Mouse (Mus musculus): ENCODE data around the gene Dtl.

Gene Dtl

GRCm38 (mm10) chr1:191575458-191576247 lies at the start of gene Dtl, which contains the start of gene Ints7:
Gene Dtl, minus strand, starts transcription at chr1:191575544.
Gene Ints7, plus strand, starts transcription at chr1:191575636.
- peak; percentile 99 to 100 for DNase-seq

DNA sequence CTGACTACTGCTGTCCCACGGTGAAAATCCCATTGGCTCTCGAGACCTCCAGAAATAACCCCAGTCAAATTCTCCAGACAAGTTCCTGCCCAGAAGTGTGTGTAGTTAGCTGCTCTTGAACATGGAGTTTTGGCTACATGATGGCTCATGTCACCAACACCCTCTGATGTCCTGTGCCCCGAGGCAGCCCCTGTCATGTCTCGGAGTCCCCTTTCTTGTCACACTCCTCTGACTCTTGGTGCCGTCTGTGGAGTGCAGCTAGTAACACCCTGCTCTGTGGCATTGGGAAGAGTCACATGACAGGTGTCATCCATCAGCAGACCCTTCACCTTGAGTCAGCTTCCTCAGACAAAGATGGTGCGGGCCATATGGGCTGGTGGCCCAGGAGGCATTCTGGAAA lies 49.7 kb upstream of the Dtl start:
- no peak for DNase-seq

GRCm38 (mm10) chr1:191624492-191624891 lies 49.1 kb upstream of the Dtl start:
- no peak for DNase-seq

- no peak for DNase-seq
These were observed 47.5 kb upstream of the Dtl start for GRCm38 (mm10) chr1:191622801-191623200.

- no peak for DNase-seq
These were observed 45.8 kb upstream of the Dtl start for GRCm38 (mm10) chr1:191621096-191621495.

DNA sequence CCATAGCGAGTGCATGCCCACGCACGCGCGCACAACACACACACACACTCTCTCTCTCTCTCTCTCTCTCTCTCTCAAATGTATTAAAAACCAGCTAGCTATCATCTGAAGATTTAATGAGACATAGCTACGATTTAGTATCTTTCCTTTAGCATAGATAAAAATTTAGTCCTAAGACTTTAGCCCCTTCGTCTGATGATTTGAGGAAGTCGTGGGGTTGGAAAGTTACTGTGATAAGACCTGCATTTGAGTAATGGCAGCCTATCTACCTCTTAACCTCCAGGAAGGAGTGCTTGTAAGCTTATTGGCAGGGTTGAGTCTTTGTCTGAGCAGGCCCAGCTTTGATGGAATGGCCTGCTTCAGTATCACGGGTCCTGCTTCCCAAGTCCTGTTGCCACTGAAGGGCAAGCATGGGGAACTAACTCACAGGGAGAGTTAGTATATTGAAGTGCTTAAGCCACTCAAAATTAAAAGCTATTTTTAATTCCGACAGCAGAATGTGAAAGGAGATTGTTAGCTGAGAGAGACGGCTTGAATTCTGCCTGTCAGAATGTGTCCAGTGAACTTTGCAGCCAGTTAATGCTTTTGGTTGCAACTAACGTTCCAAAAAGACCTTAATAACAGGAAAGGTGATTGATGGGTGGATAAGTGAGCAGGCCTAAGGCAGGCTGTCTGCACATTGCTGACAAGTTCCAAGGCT lies 42.9 kb upstream of the Dtl start:
- no peak for DNase-seq

GRCm38 (mm10) chr1:191617589-191617988 lies 42.2 kb upstream of the Dtl start:
- DNase-seq: no peak

DNA sequence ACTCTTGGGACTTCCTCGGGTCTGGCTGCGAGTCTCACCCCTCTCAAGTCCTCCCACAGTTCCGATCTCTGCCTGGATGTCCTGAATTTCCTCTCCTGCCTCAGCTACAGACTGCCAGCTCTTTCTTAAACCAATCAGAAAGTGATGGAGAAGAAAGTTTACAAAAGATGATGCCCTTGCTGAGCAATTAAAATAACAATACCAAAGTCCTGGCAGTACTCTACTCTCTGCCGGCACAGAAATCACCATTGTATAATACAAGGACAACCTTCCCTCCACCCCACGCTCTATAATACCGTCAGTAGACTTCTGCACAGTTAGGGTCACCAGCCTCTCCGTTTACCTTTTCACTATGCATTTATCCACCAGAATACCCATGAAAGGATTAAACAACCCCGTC lies 40.9 kb upstream of the Dtl start:
- no peak for DNase-seq

GRCm38 (mm10) chr1:191612877-191613276 lies 37.5 kb upstream of the Dtl start:
- DNase-seq: no peak

- no peak for DNase-seq
These were observed 36.3 kb upstream of the Dtl start for GRCm38 (mm10) chr1:191611686-191612085.

DNA sequence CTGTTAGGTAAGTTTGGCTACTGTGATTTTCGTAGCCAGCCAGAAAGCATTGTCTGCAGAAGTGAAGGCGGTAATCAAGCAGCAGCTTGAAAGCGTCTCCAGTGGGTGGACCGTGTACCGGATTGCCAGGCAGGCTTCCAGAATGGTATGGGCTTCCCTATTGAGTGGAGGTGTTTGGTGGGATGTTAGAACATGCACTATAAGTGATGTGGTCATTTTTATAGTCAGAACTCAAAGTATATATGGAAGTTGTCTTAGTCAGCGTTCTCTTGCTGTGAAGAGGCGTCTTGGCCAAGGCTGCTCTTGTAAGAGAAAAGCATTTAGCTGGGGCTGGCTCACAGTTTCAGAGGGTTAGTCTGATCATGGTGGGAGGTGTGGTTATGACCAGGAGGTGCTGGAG lies 35.0 kb upstream of the Dtl start:
- DNase-seq: no peak

DNA sequence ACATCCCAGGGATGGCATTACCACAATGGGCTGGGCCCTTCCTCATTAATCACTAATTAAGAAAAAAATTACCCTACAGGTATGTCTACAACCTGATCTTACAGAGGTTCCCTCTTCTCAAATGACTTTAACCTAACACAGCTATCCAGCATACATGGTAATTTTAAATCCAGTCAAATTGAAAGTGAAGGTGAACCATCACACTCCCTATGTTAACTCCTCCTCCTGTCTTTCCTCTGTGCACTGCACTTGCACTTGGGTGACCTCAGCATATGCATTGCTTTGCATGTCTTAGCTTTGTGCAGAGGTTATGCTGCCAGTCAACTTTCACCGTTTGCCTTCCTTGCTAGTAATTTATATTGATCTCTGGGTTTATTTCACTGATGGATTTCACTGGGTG lies 34.2 kb upstream of the Dtl start:
- no peak for DNase-seq

DNA sequence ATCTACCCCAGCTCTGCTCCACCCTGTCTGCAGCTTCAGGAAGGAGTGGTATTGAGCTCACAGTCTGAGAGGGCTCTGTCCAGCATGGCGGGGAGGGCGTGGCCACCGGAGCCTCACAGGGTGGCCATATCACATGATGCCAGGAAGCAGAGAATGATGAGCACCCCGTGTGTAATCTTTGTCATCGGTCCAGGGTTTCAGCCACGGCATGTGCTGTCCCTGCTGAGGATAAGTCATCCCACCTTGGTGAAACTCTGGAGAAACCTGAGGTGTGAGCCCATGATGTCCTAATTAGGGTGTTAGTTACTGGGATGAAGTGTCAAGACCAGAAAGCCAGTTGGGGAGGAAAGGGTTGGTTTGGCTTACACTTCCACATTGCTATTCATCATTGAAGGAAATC lies 33.7 kb upstream of the Dtl start:
- DNase-seq: no peak

- no peak for DNase-seq
These were observed 29.3 kb upstream of the Dtl start for GRCm38 (mm10) chr1:191604690-191605089.

DNA sequence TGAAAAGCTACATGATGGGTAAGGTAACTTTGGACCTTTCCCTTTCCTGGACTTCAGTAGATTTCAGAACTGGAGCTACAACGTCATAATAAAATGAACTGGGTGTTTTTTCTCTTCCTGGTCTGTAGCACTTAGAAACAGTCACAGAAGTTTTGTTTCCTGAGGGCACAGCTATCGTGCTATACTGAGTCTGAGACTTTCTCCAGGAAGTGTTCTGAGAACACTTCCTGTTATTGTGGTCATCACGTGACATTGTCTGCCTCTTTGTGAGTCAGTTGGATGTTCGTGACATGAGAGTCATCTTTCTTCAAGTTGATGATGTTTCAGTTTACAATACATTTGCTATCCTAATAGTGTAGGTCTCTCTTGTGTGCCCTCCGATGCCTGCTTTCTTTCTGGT lies 23.9 kb upstream of the Dtl start:
- DNase-seq: no peak

GRCm38 (mm10) chr1:191596076-191596475 lies 20.7 kb upstream of the Dtl start:
- DNase-seq: no peak

DNA sequence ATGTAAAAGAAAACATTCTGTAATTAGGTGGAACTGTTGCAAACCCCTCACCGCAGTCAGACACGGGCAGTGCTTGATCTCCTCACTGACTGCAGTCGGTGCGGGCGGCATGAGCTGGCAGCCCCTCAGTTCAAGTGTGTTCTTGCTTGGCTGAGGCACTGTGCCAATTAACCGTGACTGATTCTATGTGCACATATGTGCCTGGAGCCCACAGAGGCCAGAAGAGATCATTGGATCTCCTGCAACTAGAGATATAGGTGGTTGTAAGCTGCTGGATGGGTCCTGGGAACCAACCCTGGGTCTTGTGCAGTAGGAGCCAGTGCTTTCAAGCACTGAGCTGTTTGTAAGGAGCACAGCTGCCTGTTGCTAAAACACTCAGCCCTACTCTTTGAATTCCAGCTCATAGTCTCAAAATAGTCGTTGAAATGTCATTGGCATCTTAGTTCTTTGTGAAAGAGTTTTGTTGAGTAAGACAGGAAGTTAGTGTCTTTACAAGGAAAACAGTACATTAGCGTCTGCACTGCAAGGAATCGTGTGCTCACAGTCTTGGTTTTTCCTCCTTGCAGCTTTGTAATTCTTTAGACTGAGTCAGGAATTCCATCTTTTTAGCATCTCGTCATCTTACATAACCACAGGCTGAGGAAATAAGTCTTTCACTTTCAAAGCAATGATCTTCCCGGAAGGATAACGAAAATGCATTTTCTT lies 16.8 kb upstream of the Dtl start:
- no peak for DNase-seq

- DNase-seq: no peak
These were observed 13.4 kb upstream of the Dtl start for GRCm38 (mm10) chr1:191588749-191589148.

- no peak for DNase-seq
These were observed 11.7 kb upstream of the Dtl start for GRCm38 (mm10) chr1:191587062-191587461.

DNA sequence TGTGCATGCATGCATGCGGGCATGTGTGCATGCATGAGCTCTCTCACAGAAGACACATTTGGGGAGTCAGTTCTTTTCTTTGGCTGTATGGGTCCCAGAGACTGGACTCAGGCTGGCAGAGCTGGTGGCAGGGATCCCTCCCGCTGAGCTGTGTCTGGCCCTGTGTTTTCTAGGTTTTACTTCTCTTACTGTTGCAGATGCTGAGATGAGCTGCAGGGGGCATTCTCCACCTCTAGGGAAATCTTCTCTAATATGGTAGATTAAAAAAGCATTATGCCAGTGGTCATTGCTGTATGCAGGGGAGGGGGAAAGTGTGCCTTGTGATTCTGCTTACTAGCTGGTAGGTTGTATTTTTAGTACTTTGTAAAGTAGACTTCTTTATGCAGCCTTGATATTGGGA lies 10.4 kb upstream of the Dtl start:
- DNase-seq: peak in 1 of 2 experiments; percentile 25

GRCm38 (mm10) chr1:191584483-191584882 lies 9.1 kb upstream of the Dtl start:
- no peak for DNase-seq

DNA sequence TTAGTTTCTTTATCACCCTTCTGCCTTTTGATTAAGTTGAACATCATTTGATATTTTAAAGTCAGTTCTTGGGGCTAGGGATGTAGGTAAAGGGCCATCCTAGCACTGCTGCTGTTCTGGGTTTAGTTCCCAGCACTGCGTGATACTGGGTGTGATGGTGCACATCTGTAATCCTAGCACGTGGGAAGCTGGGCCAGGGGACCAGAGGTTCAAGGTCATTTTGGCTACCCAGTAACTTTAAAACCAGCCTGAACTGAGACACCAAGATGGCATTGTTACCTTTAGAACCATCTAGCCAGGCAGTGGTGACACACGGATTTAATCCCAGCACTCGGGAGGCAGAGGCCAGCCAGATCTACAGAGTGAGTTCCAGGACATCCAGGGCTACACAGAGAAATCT lies 8.5 kb upstream of the Dtl start:
- DNase-seq: no peak

GRCm38 (mm10) chr1:191581641-191582040 lies 6.3 kb upstream of the Dtl start:
- DNase-seq: no peak

DNA sequence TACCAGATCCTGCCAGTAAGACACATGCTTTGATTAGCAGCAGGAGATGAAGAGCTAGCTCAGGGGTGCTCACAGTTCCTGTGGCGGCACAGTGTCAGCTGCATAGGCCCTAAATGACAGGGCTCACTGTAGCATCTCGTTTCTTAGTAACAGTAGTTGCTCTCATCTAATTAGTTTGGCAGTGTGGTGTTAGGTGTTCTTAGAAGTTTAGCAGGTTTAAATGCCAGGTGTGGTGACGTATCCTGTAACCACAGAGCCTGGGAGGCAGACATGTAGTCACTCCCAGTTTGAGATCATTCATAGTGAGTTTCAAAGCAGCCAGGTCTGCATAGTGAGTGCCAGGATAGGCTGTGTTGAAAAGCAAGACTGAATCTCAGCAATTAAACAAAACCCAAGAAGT lies 4.2 kb upstream of the Dtl start:
- no peak for DNase-seq
